Mouse (Mus musculus) heart, adult 2 months (tissue): ENCODE data around the gene Itpkb. TPM values are rescaled to one million over a fixed set of nuclear protein-coding genes. Genes with fewer than 3 reads are reported as not detected.

Experiments used
- DNase-seq, 2 experiments: peaks; one replicate each; pipeline ENCODE4 v3.0.0; 2021
- H3K27ac ChIP-seq: fragments of 200-600 bp; 2 replicates; pipeline ENCODE4 v1.8.1; 2022
- H3K27me3 ChIP-seq: fragments of 200-500 bp; 2 replicates; pipeline ENCODE4 v1.6.1; 2012; ENCODE audit warnings: mild to moderate bottlenecking, low read length, inconsistent platforms, mixed read lengths; ENCODE audit not compliant: control insufficient read depth, insufficient read depth
- H3K36me3 ChIP-seq: fragments of 200-500 bp; 2 replicates; pipeline ENCODE4 v1.6.1; 2012; ENCODE audit warnings: low read length, inconsistent platforms; ENCODE audit not compliant: control insufficient read depth, insufficient read depth
- H3K4me1 ChIP-seq: fragments of 200-500 bp; 2 replicates; pipeline ENCODE4 v1.6.1; 2011; ENCODE audit warnings: low read length; ENCODE audit not compliant: control insufficient read depth, insufficient read depth
- H3K4me3 ChIP-seq: fragments of 200-600 bp; 2 replicates; pipeline ENCODE4 v1.8.1; 2022
- H3K79me2 ChIP-seq: fragments of 200-500 bp; replicated peaks from 2 replicates; pipeline ENCODE4 v1.6.1; 2012; ENCODE audit warnings: mild to moderate bottlenecking, inconsistent platforms, low read length, moderate library complexity, mixed read lengths; ENCODE audit not compliant: control insufficient read depth, insufficient read depth
- H3K9ac ChIP-seq: fragments of 200-500 bp; 2 replicates; pipeline ENCODE4 v1.6.1; 2012; ENCODE audit warnings: low read depth, mild to moderate bottlenecking, control low read depth, inconsistent platforms, low read length, mixed read lengths
- CTCF ChIP-seq: fragments of 200-600 bp; IDR thresholded peaks from 2 replicates; pipeline ENCODE4 v1.8.1; 2022; ENCODE audit warnings: antibody characterized with exemption, mild to moderate bottlenecking, moderate library complexity
- EP300 ChIP-seq: fragments of 200-500 bp; IDR thresholded peaks from 2 replicates; pipeline ENCODE4 v1.6.1; 2011; ENCODE audit warnings: low read depth, low read length, control low read depth; ENCODE audit not compliant: insufficient read depth
- POLR2A ChIP-seq: fragments of 200-500 bp; IDR thresholded peaks from 2 replicates; pipeline ENCODE4 v1.6.1; 2011; ENCODE audit warnings: mild to moderate bottlenecking, low read depth, low read length, control low read depth; ENCODE audit not compliant: insufficient read depth
- WGBS: fragments of 180-500 bp; shearing (Covaris S2); methylation state at CpG from one replicate; pipeline ENCODE4 v1.1.7; 2018; 5-methylcytosine and 5-hydroxymethylcytosine counted together
- intact Hi-C: fragments of 180-260 bp; cut with DNase I; formaldehyde crosslinking; loops from one replicate; pipeline ENCODE4 v1.15.1; 2025
- polyA plus RNA-seq: library from polyadenylated mRNA; depleted of rRNA; stranded (reverse); fragments of >200 nt; gene quantifications from 2 replicates; pipeline ENCODE4 v1.2.3, GENCODE M21; 2012
- total RNA-seq, 2 experiments: library from RNA; stranded (reverse); gene quantifications; 2 replicates each; pipeline ENCODE4 v1.2.3; 2021

Gene Itpkb
- total and polyA plus RNA-seq, 3 experiments = 21.5 to 50.7 (median 50.0) TPM

- Histone ChIP-seq H3K27ac (peak overlapping the region; percentile 96), H3K4me1 (peaks cover 62% of the 10 kb centered on the region), H3K27me3 (no peaks in the 10 kb centered on the region), H3K4me3 (peak overlapping the region; percentile 17), H3K79me2 (no peaks in the 10 kb centered on the region), H3K9ac (peak overlapping the region; percentile 33), H3K36me3 (peaks cover 18% of the 10 kb centered on the region)
- intact Hi-C loops = no loop called here
- WGBS = 43% methylated on average over 8 of the region's 8 CpGs
- DNase-seq = no peak
- TF ChIP-seq EP300 (no peak), CTCF (no peak), POLR2A (no peak)
Observed at GRCm38 (mm10) chr1:180403357-180403693, 73.0 kb downstream of the Itpkb start.

GRCm38 (mm10) chr1:180403694-180404606 lies 73.7 kb downstream of the Itpkb start:
- Histone ChIP-seq H3K4me1 (peaks cover 64% of the 10 kb centered on the region), H3K4me3 (peak overlapping the region; percentile 17)
- intact Hi-C loops = no loop called here

GRCm38 (mm10) chr1:180404706-180405105 lies 74.4 kb downstream of the Itpkb start:
- Histone ChIP-seq H3K79me2 (no peaks in the 10 kb centered on the region), H3K9ac (peak overlapping the region; percentile 75), H3K36me3 (peaks cover 15% of the 10 kb centered on the region), H3K27ac (peak overlapping the region; percentile 96), H3K4me3 (peak overlapping the region; percentile 36), H3K4me1 (peaks cover 69% of the 10 kb centered on the region), H3K27me3 (no peaks in the 10 kb centered on the region)
- TF ChIP-seq POLR2A = no peak
- TF ChIP-seq CTCF = no peak
- TF ChIP-seq EP300 = 0 out of 2 replicates have a peak, but pooled peaks have one; percentile 15
- peak in 1 of 2 experiments; percentile 59 for DNase-seq
- WGBS = 20% methylated on average over 3 of the region's 3 CpGs
- intact Hi-C loops = loop anchor here (1.0 kb wide), 1 partner anchor 74 kb away; the partner anchor contains the start of gene Itpkb

More at GRCm38 (mm10) chr1:180403694-180404606, 73.7 kb downstream of the Itpkb start:
- Histone ChIP-seq H3K27ac (peak overlapping the region; percentile 96), H3K9ac (peak overlapping the region; percentile 75), H3K79me2 (no peaks in the 10 kb centered on the region), H3K27me3 (no peaks in the 10 kb centered on the region), H3K36me3 (peaks cover 15% of the 10 kb centered on the region)
- WGBS = 17% methylated on average over 32 of the region's 32 CpGs
- peak; percentile 78 to 84 for DNase-seq
- TF ChIP-seq EP300 = peak; percentile 50
- 0 out of 2 replicates have a peak, but pooled peaks have one; percentile 13 for TF ChIP-seq CTCF
- TF ChIP-seq POLR2A = peak; percentile 75

GRCm38 (mm10) chr1:180405576-180406335 lies 75.5 kb downstream of the Itpkb start:
- WGBS = 16% methylated on average over 9 of the region's 9 CpGs
- peak overlapping the region; percentile 27 for H3K4me3 ChIP-seq

GRCm38 (mm10) chr1:180406336-180407035 lies 76.2 kb downstream of the Itpkb start:
- Histone ChIP-seq H3K36me3 (peaks cover 10% of the 10 kb centered on the region; the same call in 1 of the 2 replicates), H3K27me3 (no peaks in the 10 kb centered on the region), H3K4me3 (peak overlapping the region; percentile 27), H3K9ac (peak overlapping the region; percentile 66), H3K4me1 (peaks cover 65% of the 10 kb centered on the region), H3K79me2 (no peaks in the 10 kb centered on the region; the same call in 1 of the 2 replicates), H3K27ac (peak overlapping the region; percentile 96)
- peak in 1 of 2 experiments; percentile 56 for DNase-seq
- TF ChIP-seq EP300 (no peak), POLR2A (no peak)
- intact Hi-C loops = loop anchor here (1.0 to 2.0 kb wide), 4 partner anchors 14 to 138 kb away; no protein-coding TSS in a partner anchor
- 42% methylated on average over 11 of the region's 11 CpGs for WGBS

More at GRCm38 (mm10) chr1:180405576-180406335, 75.5 kb downstream of the Itpkb start:
- Histone ChIP-seq H3K9ac (peak overlapping the region; percentile 75), H3K79me2 (no peaks in the 10 kb centered on the region), H3K27me3 (no peaks in the 10 kb centered on the region), H3K4me1 (peaks cover 69% of the 10 kb centered on the region), H3K27ac (peak overlapping the region; percentile 96), H3K36me3 (peaks cover 15% of the 10 kb centered on the region; the same call in 1 of the 2 replicates)
- TF ChIP-seq CTCF (no peak), EP300 (peak; percentile 89)
- peak; percentile 74 to 85 for DNase-seq
- intact Hi-C loops = loop anchor here (1.0 to 2.0 kb wide), 4 partner anchors 13 to 127 kb away; partner anchors contain the start of gene Itpkb
